Mouse (Mus musculus): ENCODE measurements at regions not wholly inside any gene's neighbourhood (a gene's known extent, or its start where the extent isn't known, plus 50 kb on each side); places are given as distances from the start of the nearest gene placed in this dataset.

- no peak for DNase-seq
Measured at GRCm38 (mm10) chr6:75281506-75282194, 1215.9 kb downstream of the Gm9008 start.

GRCm38 (mm10) chr6:75254076-75254414, 1243.5 kb downstream of the Gm9008 start:
- DNase-seq = no peak

- DNase-seq = peak in 1 of 2 experiments; percentile 4
Measured at GRCm38 (mm10) chr6:75253357-75254075, 1244.1 kb downstream of the Gm9008 start.

GRCm38 (mm10) chr6:75215515-75215914, 1282.1 kb downstream of the Gm9008 start:
- DNase-seq = no peak

- no peak for DNase-seq
Measured at GRCm38 (mm10) chr6:75212721-75213475, 1284.7 kb downstream of the Gm9008 start.
